Mouse (Mus musculus): ENCODE data around the gene Rexo1. TPM values are rescaled to one million over a fixed set of nuclear protein-coding genes. Genes with fewer than 3 reads are reported as not detected.

Rexo1 gene
- polyA plus RNA-seq, 2 experiments: 10.7 to 19.1 TPM

DNA sequence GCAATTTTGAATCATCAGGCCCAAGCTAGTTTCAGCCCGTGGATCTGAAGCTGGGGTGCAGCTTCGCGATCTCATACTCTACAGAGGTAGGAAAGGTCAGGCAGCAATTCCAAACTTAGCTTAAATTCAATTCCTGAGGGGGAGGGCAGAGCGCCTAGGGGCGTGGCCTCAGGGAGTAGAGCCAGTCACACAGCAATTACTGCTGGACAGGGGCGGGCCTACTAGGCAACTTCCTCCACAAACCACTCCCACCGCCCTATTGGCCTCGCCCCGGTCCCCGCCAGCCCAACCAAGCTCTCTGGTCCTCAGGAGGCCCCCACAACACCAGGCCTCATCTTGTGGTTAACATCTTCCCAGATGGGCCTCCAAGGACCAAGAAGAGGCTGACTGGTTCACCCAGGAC lies 8.3 kb upstream of the Rexo1 start:
- no peaks in the 10 kb centered on the region for H3K9me3 ChIP-seq (ENCODE audit: control insufficient read depth, low read length)
- H3K9ac ChIP-seq (replicated peaks): peak overlapping the region; percentile 87
- peak overlapping the region; percentile 99 for H3K27ac ChIP-seq
- peaks cover 46 to 51% of the 10 kb centered on the region in 2 experiments for H3K4me1 ChIP-seq (replicated peaks; ENCODE audit: control insufficient read depth in 2 of 2, insufficient read depth in 2 of 2, low read length in 1 of 2)
- H3K4me2 ChIP-seq (ENCODE audit: low read depth): peak overlapping the region; percentile 77
- WGBS (ENCODE audit: insufficient replicate concordance): 8% methylated on average over 10 of the region's 10 CpGs
- peak overlapping the region; percentile 69 to 90 for H3K4me3 ChIP-seq (ENCODE audit: insufficient read depth in 1 of 2, low read depth in 2 of 2, low read length in 2 of 2)
- peak; percentile 73 for ATAC-seq (ENCODE audit: insufficient read depth)
- H3K27me3 ChIP-seq (ENCODE audit: control insufficient read depth, insufficient read depth, low read length): no peaks in the 10 kb centered on the region
- TF ChIP-seq EP300 (IDR thresholded peaks at IDR 0.05; ENCODE audit: low read depth): no peak
- TF ChIP-seq CTCF (IDR thresholded peaks at IDR 0.05; ENCODE audit: low read depth): no peak
- DNase-seq (ENCODE audit: low read depth in 3 of 3, low spot score in 3 of 3): peak; percentile 86 to 87 (median 86)
- peaks cover 20% of the 10 kb centered on the region for H3K36me3 ChIP-seq (replicated peaks; ENCODE audit: control insufficient read depth, insufficient read depth, low read depth)

DNA sequence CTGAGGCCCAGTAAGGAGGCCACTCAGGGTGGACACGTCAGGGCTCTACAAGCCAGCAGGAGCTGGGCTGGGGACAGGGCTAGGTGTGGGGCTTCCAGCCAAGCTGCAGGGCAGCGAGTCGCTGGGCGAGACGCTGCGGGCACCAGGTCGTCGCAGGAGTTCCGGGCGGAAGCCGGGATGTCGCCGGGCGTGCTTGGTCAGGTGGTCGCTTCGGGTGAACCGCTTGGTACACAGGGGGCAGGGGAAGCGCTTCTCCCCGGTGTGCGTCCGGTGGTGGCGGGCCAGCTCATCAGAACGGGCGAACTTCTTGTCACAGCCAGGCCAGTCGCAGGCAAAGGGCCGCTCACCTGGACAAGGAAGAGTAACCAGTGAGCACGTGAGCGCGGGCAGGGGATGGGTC lies 7.5 kb upstream of the Rexo1 start:
- Histone ChIP-seq H3K9me3 (ENCODE audit: control insufficient read depth, low read length) (no peaks in the 10 kb centered on the region), H3K36me3 (replicated peaks; ENCODE audit: control insufficient read depth, insufficient read depth, low read depth) (peaks cover 19% of the 10 kb centered on the region), H3K27me3 (ENCODE audit: control insufficient read depth, insufficient read depth, low read length) (no peaks in the 10 kb centered on the region), H3K4me3 (ENCODE audit: insufficient read depth in 1 of 2, low read depth in 2 of 2, low read length in 2 of 2) (peak overlapping the region in 1 of 2 experiments; percentile 69; a peak in 1 of 4 replicates), H3K27ac (peak overlapping the region; percentile 67), H3K4me2 (ENCODE audit: low read depth) (peak overlapping the region; percentile 77), H3K9ac (replicated peaks) (peak overlapping the region; percentile 59; the same call in 1 of the 2 replicates), H3K4me1 (replicated peaks; ENCODE audit: control insufficient read depth in 2 of 2, insufficient read depth in 2 of 2, low read length in 1 of 2) (peaks cover 38 to 43% of the 10 kb centered on the region in 2 experiments)
- no peak for DNase-seq (ENCODE audit: low read depth in 3 of 3, low spot score in 3 of 3)
- 93% methylated on average over 29 of the region's 29 CpGs for WGBS (ENCODE audit: insufficient replicate concordance)
- no peak for ATAC-seq (ENCODE audit: insufficient read depth)
- TF ChIP-seq EP300 (IDR thresholded peaks at IDR 0.05; ENCODE audit: low read depth) (no peak), CTCF (IDR thresholded peaks at IDR 0.05; ENCODE audit: low read depth) (no peak)

DNA sequence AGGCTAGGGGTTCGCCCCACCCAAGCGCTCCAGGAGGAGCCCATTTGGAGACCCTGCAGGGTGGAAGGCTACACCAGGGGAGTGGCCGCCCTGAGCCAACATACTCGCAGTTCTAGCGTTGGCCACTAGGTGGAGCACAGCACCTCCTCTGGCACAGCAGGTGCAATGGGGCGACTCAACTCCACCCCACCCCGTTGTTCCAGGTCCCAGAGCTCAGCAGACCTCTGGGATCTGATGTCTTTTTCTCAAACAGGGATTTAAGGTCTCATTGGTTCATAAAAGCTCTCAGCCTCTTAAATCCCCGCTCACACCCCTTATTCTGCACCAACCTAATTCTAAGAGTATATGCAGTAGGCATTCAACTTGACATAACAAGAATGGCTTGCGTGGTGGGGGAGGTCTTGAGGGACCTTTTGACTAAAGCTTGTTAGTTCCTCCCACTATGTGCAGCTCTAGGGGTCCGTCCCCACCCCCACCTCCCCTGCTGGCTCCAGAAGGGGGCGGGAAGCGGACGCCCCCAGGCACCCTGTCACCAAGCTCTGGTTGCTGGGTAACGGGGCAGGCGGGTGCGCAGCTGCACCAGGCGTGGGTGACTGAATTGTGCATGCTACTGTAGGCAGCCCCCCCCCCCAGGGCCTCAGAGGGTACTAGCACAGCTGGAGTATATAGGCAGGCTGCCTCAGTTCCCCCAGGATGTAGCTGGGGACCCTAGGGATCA lies 5.2 kb upstream of the Rexo1 start:
- Histone ChIP-seq H3K4me3 (ENCODE audit: insufficient read depth in 1 of 2, low read depth in 2 of 2, low read length in 2 of 2) (no peak overlapping the region), H3K9ac (replicated peaks) (no peak overlapping the region), H3K27ac (no peak overlapping the region), H3K27me3 (ENCODE audit: control insufficient read depth, insufficient read depth, low read length) (no peaks in the 10 kb centered on the region), H3K9me3 (ENCODE audit: control insufficient read depth, low read length) (no peaks in the 10 kb centered on the region), H3K4me2 (ENCODE audit: low read depth) (no peak overlapping the region), H3K4me1 (replicated peaks; ENCODE audit: control insufficient read depth in 2 of 2, insufficient read depth in 2 of 2, low read length in 1 of 2) (peaks cover 21 to 22% of the 10 kb centered on the region in 2 experiments), H3K36me3 (replicated peaks; ENCODE audit: control insufficient read depth, insufficient read depth, low read depth) (peaks cover 19% of the 10 kb centered on the region)
- 36% methylated on average over 17 of the region's 17 CpGs for WGBS (ENCODE audit: insufficient replicate concordance)
- DNase-seq (ENCODE audit: low read depth in 3 of 3, low spot score in 3 of 3) (peak in 1 of 3 experiments; percentile 68), ATAC-seq (ENCODE audit: insufficient read depth) (peak; percentile 13)
- TF ChIP-seq CTCF (IDR thresholded peaks at IDR 0.05; ENCODE audit: low read depth) (peak; percentile 99), EP300 (IDR thresholded peaks at IDR 0.05; ENCODE audit: low read depth) (no peak)

DNA sequence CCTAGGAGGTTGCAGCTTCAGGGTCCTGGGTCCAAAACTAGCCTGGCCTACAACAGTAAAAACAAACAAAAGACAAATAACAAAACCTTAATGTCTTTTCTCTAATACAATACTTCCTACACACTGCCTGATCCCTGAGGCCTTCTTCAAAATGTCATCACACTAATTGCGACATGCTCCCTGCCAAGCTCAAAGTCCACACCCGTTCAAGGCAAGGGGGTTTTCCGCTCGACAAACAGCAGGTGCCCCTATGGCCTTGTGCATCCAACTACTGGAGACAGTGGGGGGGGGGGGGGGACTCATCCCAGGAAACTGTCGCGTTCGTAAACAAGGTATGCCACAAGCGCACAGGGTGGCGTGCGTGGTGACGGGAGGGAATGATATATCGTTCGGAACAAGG lies 739 bp downstream of the Rexo1 start:
- peaks cover 3% of the 10 kb centered on the region for H3K36me3 ChIP-seq (replicated peaks; ENCODE audit: control insufficient read depth, insufficient read depth, low read depth)
- DNase-seq (ENCODE audit: low read depth in 3 of 3, low spot score in 3 of 3) (no peak), ATAC-seq (ENCODE audit: insufficient read depth) (no peak)
- peaks cover 5 to 26% of the 10 kb centered on the region in 2 experiments for H3K4me1 ChIP-seq (replicated peaks; ENCODE audit: control insufficient read depth in 2 of 2, insufficient read depth in 2 of 2, low read length in 1 of 2)
- H3K27me3 ChIP-seq (ENCODE audit: control insufficient read depth, insufficient read depth, low read length): no peaks in the 10 kb centered on the region
- no peaks in the 10 kb centered on the region for H3K9me3 ChIP-seq (ENCODE audit: control insufficient read depth, low read length)
- H3K9ac ChIP-seq (replicated peaks): peak overlapping the region; percentile 92
- WGBS (ENCODE audit: insufficient replicate concordance): under 1% methylated on average over 13 of the region's 13 CpGs
- H3K4me3 ChIP-seq (ENCODE audit: insufficient read depth in 1 of 2, low read depth in 2 of 2, low read length in 2 of 2): peak overlapping the region; percentile 81 to 100
- peak overlapping the region; percentile 78 for H3K27ac ChIP-seq
- H3K4me2 ChIP-seq (ENCODE audit: low read depth): peak overlapping the region; percentile 85
- TF ChIP-seq CTCF (IDR thresholded peaks at IDR 0.05; ENCODE audit: low read depth): no peak
- no peak for TF ChIP-seq EP300 (IDR thresholded peaks at IDR 0.05; ENCODE audit: low read depth)

DNA sequence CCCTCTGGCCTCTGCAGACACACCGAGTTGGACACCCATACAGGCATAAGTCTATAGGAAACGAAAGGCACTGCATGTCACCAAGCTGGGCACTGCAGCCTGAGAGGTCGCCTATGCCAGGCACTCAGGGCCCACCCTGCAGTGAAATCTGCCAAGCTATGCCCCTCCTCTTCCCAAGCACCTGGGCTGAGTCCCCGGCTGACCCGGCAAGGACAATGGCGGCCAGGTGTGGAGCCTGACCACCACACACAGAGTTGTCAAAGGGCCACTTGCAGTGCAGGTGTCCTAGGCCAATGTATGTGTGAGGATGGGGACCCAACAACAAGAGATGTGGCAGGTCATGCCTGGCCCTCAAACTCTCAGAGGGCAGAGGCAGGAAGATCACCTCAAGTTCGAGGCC lies 1.9 kb downstream of the Rexo1 start:
- no peak for TF ChIP-seq CTCF (IDR thresholded peaks at IDR 0.05; ENCODE audit: low read depth)
- TF ChIP-seq EP300 (IDR thresholded peaks at IDR 0.05; ENCODE audit: low read depth): no peak
- H3K36me3 ChIP-seq (replicated peaks; ENCODE audit: control insufficient read depth, insufficient read depth, low read depth): no peaks in the 10 kb centered on the region
- peak overlapping the region; percentile 2 to 24; a peak in 2 of 4 replicates for H3K4me3 ChIP-seq (ENCODE audit: insufficient read depth in 1 of 2, low read depth in 2 of 2, low read length in 2 of 2)
- H3K9ac ChIP-seq (replicated peaks): peak overlapping the region; percentile 14; the same call in 1 of the 2 replicates
- ATAC-seq (ENCODE audit: insufficient read depth) (no peak), DNase-seq (ENCODE audit: low read depth in 3 of 3, low spot score in 3 of 3) (no peak)
- no peak overlapping the region for H3K27ac ChIP-seq
- peaks cover 9 to 33% of the 10 kb centered on the region in 2 experiments for H3K4me1 ChIP-seq (replicated peaks; ENCODE audit: control insufficient read depth in 2 of 2, insufficient read depth in 2 of 2, low read length in 1 of 2)
- no peaks in the 10 kb centered on the region for H3K27me3 ChIP-seq (ENCODE audit: control insufficient read depth, insufficient read depth, low read length)
- WGBS (ENCODE audit: insufficient replicate concordance): 82% methylated on average over 7 of the region's 7 CpGs
- H3K4me2 ChIP-seq (ENCODE audit: low read depth): peak overlapping the region; percentile 85
- H3K9me3 ChIP-seq (ENCODE audit: control insufficient read depth, low read length): no peaks in the 10 kb centered on the region
